Mouse (Mus musculus): ENCODE data around the gene Washc4. TPM values are rescaled to one million over a fixed set of nuclear protein-coding genes. Genes with fewer than 3 reads are reported as not detected.
"Not testable (repeated sequence)": the region's sequence is repeated elsewhere in the genome, so short reads cannot be mapped to it uniquely, and the experiment has no call there.

Washc4 gene
- polyA plus RNA-seq (2014; fragmentation: Nextera tagmentation; extraction: Ambion mirVana), result 36.2 and 38.1 TPM in 2 replicates

DNA sequence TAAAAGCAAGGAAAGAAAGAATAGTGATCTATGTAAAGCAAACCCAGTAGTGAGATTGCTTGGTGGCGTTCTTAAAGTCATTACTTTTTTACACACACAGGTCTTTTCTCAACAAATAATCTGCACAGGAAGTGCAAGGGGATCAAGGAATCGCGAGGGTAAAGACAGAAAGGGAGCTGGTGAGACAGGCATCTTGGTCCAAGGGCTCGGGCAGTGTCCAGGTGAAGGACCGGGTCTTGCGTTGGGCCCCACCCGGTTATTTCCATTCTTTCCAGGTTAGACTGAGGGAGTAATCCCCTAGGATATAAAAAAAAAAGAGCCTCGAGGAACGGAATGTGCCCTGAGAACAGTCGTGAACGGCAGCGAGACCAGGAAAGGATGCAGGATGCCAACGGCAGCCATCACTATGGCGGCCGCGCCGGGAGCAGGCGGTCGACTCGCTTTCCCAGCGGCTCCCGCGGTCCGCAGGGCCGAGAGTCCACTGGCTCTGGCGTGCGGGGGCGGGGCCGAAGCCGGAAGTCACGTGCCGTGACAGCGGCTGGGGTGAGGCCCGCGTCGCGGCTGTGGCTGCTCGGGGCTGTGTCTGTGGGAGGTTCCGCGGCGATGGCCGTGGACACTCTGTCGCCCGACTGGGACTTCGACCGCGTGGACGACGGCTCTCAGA lies at the start of gene Washc4:
Washc4 (plus strand) TSS at position 314 of the 664 bp plus-strand sequence.
- Histone ChIP-seq H3K27ac (replicated peaks; ENCODE audit: low read depth, low read length) (peak within 1 kb of the TSS; percentile 52; the same call in 1 of the 2 replicates), H3K4me2 (ENCODE audit: low read depth, low read length) (peak within 1 kb of the TSS; percentile 33), H3K4me1 (ENCODE audit: control insufficient read depth, insufficient read depth, low read length) (no peaks in the 10 kb centered on the region), H3K4me3 (ENCODE audit: low read depth, low read length) (peak within 1 kb of the TSS; percentile 92), H3K9ac (replicated peaks; ENCODE audit: low read length) (peak within 1 kb of the TSS; percentile 88), H3K27me3 (ENCODE audit: control insufficient read depth, insufficient read depth, low read length) (no peaks in the 10 kb centered on the region), H3K9me3 (replicated peaks; ENCODE audit: control insufficient read depth, low read length) (no peaks in the 10 kb centered on the region), H3K36me3 (replicated peaks; ENCODE audit: control insufficient read depth, insufficient read depth, low read depth, low read length) (no peaks in the 10 kb centered on the region; the same call in 1 of the 2 replicates)
- WGBS, result 2% methylated on average over 49 of the region's 49 CpGs
- DNase-seq (ENCODE audit: low spot score) (peak; percentile 95), ATAC-seq (replicated peaks; ENCODE audit: insufficient number of reproducible peaks, low FRiP score, low TSS enrichment, low read depth) (peak; percentile 96)

DNA sequence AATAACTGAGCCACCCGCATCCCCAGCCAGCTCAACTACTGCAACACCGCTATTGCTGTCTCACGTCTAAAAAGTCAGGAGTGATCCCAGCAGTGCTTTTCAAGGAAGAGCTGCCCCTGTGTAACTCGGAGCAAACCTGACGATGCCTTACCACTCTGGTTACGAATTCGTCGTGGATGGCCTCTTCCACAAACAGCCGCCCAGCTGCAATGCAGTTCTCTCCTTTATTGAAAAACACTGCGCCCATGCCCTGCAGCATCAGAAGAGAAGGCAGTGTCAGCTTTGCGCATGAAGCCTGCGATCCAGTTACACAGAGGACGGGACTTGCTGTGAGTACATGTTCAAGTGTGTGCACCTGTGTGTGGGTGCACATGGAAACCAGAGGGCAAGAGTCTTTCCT lies 46.2 kb upstream of the Washc4 start:
- Histone ChIP-seq H3K27ac (replicated peaks; ENCODE audit: low read depth, low read length) (no peak overlapping the region), H3K9me3 (replicated peaks; ENCODE audit: control insufficient read depth, low read length) (no peaks in the 10 kb centered on the region), H3K4me2 (ENCODE audit: low read depth, low read length) (no peak overlapping the region), H3K36me3 (replicated peaks; ENCODE audit: control insufficient read depth, insufficient read depth, low read depth, low read length) (no peaks in the 10 kb centered on the region), H3K27me3 (ENCODE audit: control insufficient read depth, insufficient read depth, low read length) (no peaks in the 10 kb centered on the region), H3K4me1 (ENCODE audit: control insufficient read depth, insufficient read depth, low read length) (no peaks in the 10 kb centered on the region), H3K9ac (replicated peaks; ENCODE audit: low read length) (no peak overlapping the region), H3K4me3 (ENCODE audit: low read depth, low read length) (no peak overlapping the region)
- DNase-seq (ENCODE audit: low spot score), result no peak
- ATAC-seq (replicated peaks; ENCODE audit: insufficient number of reproducible peaks, low FRiP score, low TSS enrichment, low read depth), result no peak
- 84% methylated on average over 13 of the region's 13 CpGs for WGBS

DNA sequence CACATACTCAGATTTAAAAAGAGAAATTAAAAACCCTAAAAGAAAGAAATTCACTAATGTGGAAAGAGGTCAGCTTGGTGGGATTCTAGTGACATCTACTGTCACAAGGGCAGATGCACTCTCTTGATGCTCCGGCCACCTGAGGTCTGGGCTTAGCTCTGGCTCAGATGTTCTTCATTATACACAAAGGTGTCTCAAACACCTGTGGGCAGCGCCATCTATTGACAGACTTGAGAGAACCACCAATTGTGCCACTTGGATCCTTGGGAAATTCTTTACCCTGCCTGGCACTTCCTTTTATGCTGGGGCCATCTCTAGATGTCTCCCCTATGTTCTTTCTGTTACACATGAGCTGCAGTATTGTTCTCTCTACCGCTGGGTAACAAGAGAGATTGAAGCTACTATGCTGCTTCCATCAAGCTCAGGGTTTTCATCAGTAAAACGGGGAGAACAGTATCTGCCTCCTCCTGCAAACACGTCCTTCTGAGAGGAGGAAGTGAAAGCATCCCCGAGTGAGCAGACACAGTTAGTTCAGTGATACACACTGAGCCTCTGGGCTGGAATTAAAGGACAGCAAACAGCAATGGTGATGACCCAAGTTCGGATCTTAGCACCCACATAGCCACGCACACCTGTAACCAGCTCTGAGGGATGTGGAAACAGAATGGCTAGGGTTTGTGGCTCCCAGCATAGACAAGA lies 34.4 kb upstream of the Washc4 start:
- Histone ChIP-seq H3K9ac (replicated peaks; ENCODE audit: low read length) (no peak overlapping the region), H3K27me3 (ENCODE audit: control insufficient read depth, insufficient read depth, low read length) (no peaks in the 10 kb centered on the region), H3K4me1 (ENCODE audit: control insufficient read depth, insufficient read depth, low read length) (no peaks in the 10 kb centered on the region), H3K4me3 (ENCODE audit: low read depth, low read length) (no peak overlapping the region), H3K9me3 (replicated peaks; ENCODE audit: control insufficient read depth, low read length) (no peaks in the 10 kb centered on the region), H3K27ac (replicated peaks; ENCODE audit: low read depth, low read length) (no peak overlapping the region), H3K36me3 (replicated peaks; ENCODE audit: control insufficient read depth, insufficient read depth, low read depth, low read length) (no peaks in the 10 kb centered on the region), H3K4me2 (ENCODE audit: low read depth, low read length) (no peak overlapping the region)
- WGBS, result 65% methylated on average over 8 of the region's 8 CpGs
- ATAC-seq (replicated peaks; ENCODE audit: insufficient number of reproducible peaks, low FRiP score, low TSS enrichment, low read depth), result no peak
- peak; percentile 14 for DNase-seq (ENCODE audit: low spot score)

DNA sequence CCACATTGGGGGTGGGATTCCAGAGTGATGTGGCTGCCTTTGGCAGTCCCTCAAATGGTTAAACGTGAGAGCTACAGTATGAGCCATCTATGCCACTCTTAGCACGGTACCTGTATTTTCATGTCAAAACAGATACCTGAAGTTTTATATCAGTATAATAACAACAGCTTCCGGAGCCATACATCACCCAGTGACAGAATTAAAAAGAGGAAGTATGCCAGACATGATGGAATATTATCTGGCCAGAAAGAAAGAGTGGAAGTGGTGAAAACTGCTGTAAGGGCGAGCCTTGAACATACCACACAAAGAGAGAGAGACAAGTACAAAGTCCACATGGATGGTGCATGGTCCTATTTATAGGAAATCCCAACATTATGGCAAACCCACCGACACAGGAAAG lies 32.2 kb upstream of the Washc4 start:
- H3K4me2 ChIP-seq (ENCODE audit: low read depth, low read length), result no peak overlapping the region
- ATAC-seq (replicated peaks; ENCODE audit: insufficient number of reproducible peaks, low FRiP score, low TSS enrichment, low read depth) (no peak), DNase-seq (ENCODE audit: low spot score) (no peak)
- no peak overlapping the region for H3K4me3 ChIP-seq (ENCODE audit: low read depth, low read length)
- no peaks in the 10 kb centered on the region for H3K4me1 ChIP-seq (ENCODE audit: control insufficient read depth, insufficient read depth, low read length)
- no peaks in the 10 kb centered on the region for H3K9me3 ChIP-seq (replicated peaks; ENCODE audit: control insufficient read depth, low read length)
- H3K36me3 ChIP-seq (replicated peaks; ENCODE audit: control insufficient read depth, insufficient read depth, low read depth, low read length), result no peaks in the 10 kb centered on the region
- no peak overlapping the region for H3K9ac ChIP-seq (replicated peaks; ENCODE audit: low read length)
- H3K27ac ChIP-seq (replicated peaks; ENCODE audit: low read depth, low read length), result no peak overlapping the region
- no peaks in the 10 kb centered on the region for H3K27me3 ChIP-seq (ENCODE audit: control insufficient read depth, insufficient read depth, low read length)
- WGBS, result 82% methylated on average over 5 of the region's 5 CpGs

DNA sequence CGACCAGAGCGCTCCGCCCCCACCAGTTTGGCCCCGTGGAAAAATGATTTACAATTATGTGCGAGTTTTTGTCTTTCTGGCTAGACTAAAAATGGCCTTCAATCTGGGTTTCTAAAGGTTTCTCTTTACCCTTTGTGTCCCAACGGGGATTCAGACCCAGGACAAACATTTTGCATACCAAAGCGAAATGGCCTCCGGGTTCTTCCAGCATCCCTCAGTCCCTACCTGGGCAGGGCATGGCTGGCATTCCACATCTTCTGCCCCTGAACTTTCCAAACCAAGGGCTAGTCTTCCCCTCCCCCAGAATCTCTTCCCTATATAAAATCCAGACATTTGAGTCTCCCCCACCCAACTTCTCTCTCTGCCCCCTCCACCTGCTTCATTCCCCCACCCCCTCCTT lies 29.8 kb upstream of the Washc4 start:
- WGBS, result 86% methylated on average over 8 of the region's 8 CpGs
- ATAC-seq (replicated peaks; ENCODE audit: insufficient number of reproducible peaks, low FRiP score, low TSS enrichment, low read depth) (no peak), DNase-seq (ENCODE audit: low spot score) (no peak)
- Histone ChIP-seq H3K27me3 (ENCODE audit: control insufficient read depth, insufficient read depth, low read length) (no peaks in the 10 kb centered on the region), H3K9me3 (replicated peaks; ENCODE audit: control insufficient read depth, low read length) (no peaks in the 10 kb centered on the region), H3K4me2 (ENCODE audit: low read depth, low read length) (no peak overlapping the region), H3K4me3 (ENCODE audit: low read depth, low read length) (no peak overlapping the region), H3K4me1 (ENCODE audit: control insufficient read depth, insufficient read depth, low read length) (no peaks in the 10 kb centered on the region), H3K36me3 (replicated peaks; ENCODE audit: control insufficient read depth, insufficient read depth, low read depth, low read length) (no peaks in the 10 kb centered on the region), H3K9ac (replicated peaks; ENCODE audit: low read length) (no peak overlapping the region), H3K27ac (replicated peaks; ENCODE audit: low read depth, low read length) (no peak overlapping the region)

DNA sequence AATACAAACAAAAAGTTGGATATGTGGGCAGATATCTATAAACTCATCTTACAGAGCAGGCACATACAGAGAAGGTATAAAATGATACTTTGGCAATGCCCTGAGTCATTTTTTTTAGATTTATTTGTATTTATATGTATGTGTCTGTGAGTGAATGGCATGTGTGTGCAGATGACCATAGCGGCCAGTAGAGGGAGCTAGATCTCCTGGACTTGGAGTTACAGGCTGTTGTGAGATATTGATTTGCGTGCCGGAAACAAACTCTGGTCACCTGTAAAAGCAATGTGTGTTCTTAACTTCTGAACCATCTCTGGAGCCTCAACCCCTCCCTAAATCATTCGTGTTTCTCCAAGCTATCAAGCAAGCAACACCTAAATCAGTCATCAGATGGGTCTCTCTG lies 22.6 kb upstream of the Washc4 start:
- DNase-seq (ENCODE audit: low spot score) (peak; percentile 7), ATAC-seq (replicated peaks; ENCODE audit: insufficient number of reproducible peaks, low FRiP score, low TSS enrichment, low read depth) (no peak)
- Histone ChIP-seq H3K9me3 (replicated peaks; ENCODE audit: control insufficient read depth, low read length) (no peaks in the 10 kb centered on the region), H3K4me2 (ENCODE audit: low read depth, low read length) (no peak overlapping the region), H3K9ac (replicated peaks; ENCODE audit: low read length) (no peak overlapping the region), H3K27me3 (ENCODE audit: control insufficient read depth, insufficient read depth, low read length) (no peaks in the 10 kb centered on the region), H3K4me1 (ENCODE audit: control insufficient read depth, insufficient read depth, low read length) (no peaks in the 10 kb centered on the region), H3K4me3 (ENCODE audit: low read depth, low read length) (no peak overlapping the region), H3K36me3 (replicated peaks; ENCODE audit: control insufficient read depth, insufficient read depth, low read depth, low read length) (no peaks in the 10 kb centered on the region), H3K27ac (replicated peaks; ENCODE audit: low read depth, low read length) (no peak overlapping the region)
- 77% methylated on average over 4 of the region's 4 CpGs for WGBS

DNA sequence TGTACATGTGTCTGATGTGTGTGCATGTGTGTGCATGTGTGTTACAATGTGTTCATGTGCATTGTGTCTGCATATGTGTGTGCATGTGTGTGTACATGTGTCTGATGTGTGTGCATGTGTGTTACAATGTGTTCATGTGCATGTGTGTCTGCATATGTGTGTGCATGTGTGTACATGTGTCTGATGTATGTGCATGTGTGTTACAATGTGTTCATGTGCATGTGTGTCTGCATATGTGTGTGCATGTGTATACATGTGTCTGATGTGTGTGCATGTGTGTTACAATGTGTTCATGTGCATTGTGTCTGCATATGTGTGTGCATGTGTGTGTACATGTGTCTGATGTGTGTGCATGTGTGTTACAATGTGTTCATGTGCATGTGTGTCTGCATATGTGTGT lies 19.3 kb upstream of the Washc4 start:
- H3K9me3 ChIP-seq (replicated peaks; ENCODE audit: control insufficient read depth, low read length); H3K27ac ChIP-seq (replicated peaks; ENCODE audit: low read depth, low read length); H3K4me3 ChIP-seq (ENCODE audit: low read depth, low read length); H3K9ac ChIP-seq (replicated peaks; ENCODE audit: low read length); H3K4me2 ChIP-seq (ENCODE audit: low read depth, low read length); ATAC-seq (replicated peaks; ENCODE audit: insufficient number of reproducible peaks, low FRiP score, low TSS enrichment, low read depth); H3K4me1 ChIP-seq (ENCODE audit: control insufficient read depth, insufficient read depth, low read length); H3K27me3 ChIP-seq (ENCODE audit: control insufficient read depth, insufficient read depth, low read length); H3K36me3 ChIP-seq (replicated peaks; ENCODE audit: control insufficient read depth, insufficient read depth, low read depth, low read length); DNase-seq (ENCODE audit: low spot score): not testable (repeated sequence)

DNA sequence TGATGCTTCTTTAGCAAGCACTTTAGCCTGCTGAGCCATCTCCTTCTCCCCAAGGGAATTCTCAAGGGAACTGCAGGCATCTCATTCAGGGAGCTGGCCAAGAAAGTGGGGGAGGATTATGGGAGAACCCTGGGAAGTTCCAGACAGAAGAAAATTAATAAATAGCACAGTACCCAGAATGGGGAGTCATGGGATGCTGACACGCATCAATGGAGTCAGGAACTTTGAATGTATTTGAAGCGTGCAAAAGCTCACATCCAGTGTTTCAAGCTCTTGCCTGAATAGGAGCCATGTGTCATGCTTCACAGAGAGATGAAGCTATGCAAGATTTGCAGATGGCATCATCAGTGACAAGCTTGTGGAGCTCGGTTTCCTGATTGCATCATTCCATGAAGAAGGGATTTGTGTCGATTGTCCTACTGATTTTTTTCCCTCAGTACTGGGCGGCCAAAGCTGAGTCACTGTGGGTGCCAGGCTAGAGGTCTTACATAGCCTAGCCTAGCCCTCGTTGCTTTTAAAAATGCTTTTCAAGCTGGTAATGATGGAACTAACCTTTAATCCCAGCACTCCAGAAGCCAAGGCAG lies 13.1 kb upstream of the Washc4 start:
- no peak overlapping the region for H3K4me3 ChIP-seq (ENCODE audit: low read depth, low read length)
- H3K4me2 ChIP-seq (ENCODE audit: low read depth, low read length), result no peak overlapping the region
- no peaks in the 10 kb centered on the region for H3K4me1 ChIP-seq (ENCODE audit: control insufficient read depth, insufficient read depth, low read length)
- H3K9me3 ChIP-seq (replicated peaks; ENCODE audit: control insufficient read depth, low read length), result no peaks in the 10 kb centered on the region
- DNase-seq (ENCODE audit: low spot score), result no peak
- H3K9ac ChIP-seq (replicated peaks; ENCODE audit: low read length), result no peak overlapping the region
- ATAC-seq (replicated peaks; ENCODE audit: insufficient number of reproducible peaks, low FRiP score, low TSS enrichment, low read depth), result no peak
- 89% methylated on average over 6 of the region's 6 CpGs for WGBS
- no peaks in the 10 kb centered on the region for H3K27me3 ChIP-seq (ENCODE audit: control insufficient read depth, insufficient read depth, low read length)
- H3K36me3 ChIP-seq (replicated peaks; ENCODE audit: control insufficient read depth, insufficient read depth, low read depth, low read length), result no peaks in the 10 kb centered on the region
- H3K27ac ChIP-seq (replicated peaks; ENCODE audit: low read depth, low read length), result no peak overlapping the region

All from embryonic facial prominence, embryonic 11.5 days (tissue).